Mouse (Mus musculus) B cell, adult 67 days (primary cell): ENCODE measurements around the gene Rhob. TPM values are rescaled to one million over a fixed set of nuclear protein-coding genes. Genes with fewer than 3 reads are reported as not detected.

Experiments
- total RNA-seq, 2 experiments: library from RNA; stranded (reverse); gene quantifications; 4 replicates each; pipeline ENCODE4 v1.2.4; 2023

Rhob gene
- total RNA-seq = 100 to 1,000 TPM; 321 to 506 TPM

DNA sequence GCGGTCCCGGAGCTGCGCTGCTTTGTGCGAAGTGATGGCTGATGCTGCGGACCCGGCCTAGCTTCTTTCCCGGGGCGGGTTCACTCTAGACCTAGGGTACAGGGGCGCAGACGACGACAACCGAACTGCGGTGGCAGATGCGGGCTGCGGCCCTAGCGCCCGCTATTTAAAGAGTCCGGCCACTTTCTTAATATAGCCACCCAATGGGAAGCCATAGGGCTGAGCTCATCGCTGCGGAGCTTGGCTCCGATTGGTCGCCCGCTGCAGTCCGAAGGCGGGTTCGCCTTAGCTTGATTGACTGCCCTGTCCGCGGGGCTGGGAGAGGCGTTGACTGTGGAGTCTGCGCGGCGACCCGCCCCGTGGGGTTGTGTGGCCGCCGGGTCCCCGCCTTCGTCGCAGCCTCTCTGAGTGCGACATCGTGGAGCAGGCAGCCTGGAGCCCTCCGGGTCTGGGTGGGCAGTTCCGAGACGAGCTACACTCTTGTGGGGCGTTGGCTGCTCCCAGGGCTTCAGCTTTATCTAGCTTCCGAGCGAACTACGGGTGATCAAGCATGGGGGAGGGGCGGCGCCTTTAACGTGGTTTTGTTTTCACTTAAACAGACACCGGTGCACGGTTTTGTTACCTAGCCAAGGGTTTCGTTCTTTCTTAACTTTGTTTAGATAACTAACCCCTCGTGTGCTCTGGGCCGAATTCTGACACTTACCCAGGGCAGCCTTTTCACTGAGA, at the start of gene Rhob:
Rhob (minus strand) TSS at position 139 of the 726 bp plus-strand sequence.

Other genes starting within 250 kb of the Rhob start
- gene Gdf7, start 198.1 kb downstream of the Rhob start, total RNA-seq = not detected
- 10 to 100 TPM; 11.4 to 11.5 TPM for gene Hs1bp3, start 186.6 kb downstream of the Rhob start, total RNA-seq
- gene Slc7a15, start 99.1 kb upstream of the Rhob start, total RNA-seq = not detected
- 100 to 1,000 TPM; 269 to 295 TPM for gene Pum2, start 174.1 kb upstream of the Rhob start, total RNA-seq